22 mouse cellular contexts compared by ENCODE assay signal in genomic region chr10:68714302-68714701, GRCm38 (mm10). TPM values are rescaled to one million over a fixed set of nuclear protein-coding genes. Genes with fewer than 3 reads are reported as not detected.
"Had no signal": no experiment of that assay in that cellular context is flagged by ENCODE, and none has a peak within 500 bp of the region (broad histone marks: within the 10 kb centered on the region; RNA-seq: fewer than 3 reads in every experiment).

No protein-coding gene starts in this region.

- H3K4me3 ChIP-seq: liver, embryonic 13.5 days; liver, embryonic 15.5 days; lung, embryonic 15.5 days; megakaryocyte, embryonic 14.5 days; midbrain, embryonic 13.5 days; midbrain, embryonic 15.5 days; myocyte; neural tube, embryonic 13.5 days; neural tube, embryonic 15.5 days had no signal

- H3K4me1 ChIP-seq: liver, embryonic 13.5 days; liver, embryonic 15.5 days; lung, embryonic 15.5 days; midbrain, embryonic 13.5 days; midbrain, embryonic 15.5 days; neural tube, embryonic 13.5 days; neural tube, embryonic 15.5 days had no signal

- H3K4me2 ChIP-seq: liver, embryonic 13.5 days; liver, embryonic 15.5 days; lung, embryonic 15.5 days; midbrain, embryonic 11.5 days; midbrain, embryonic 13.5 days; midbrain, embryonic 15.5 days; neural tube, embryonic 13.5 days; neural tube, embryonic 15.5 days had no signal

- DNase-seq: liver, embryonic 13.5 days; liver, postnatal 0 days; lung, adult 2 months; lung, postnatal 10 days; lung, postnatal 4 days; retina, postnatal 1 day; right cerebral cortex, adult 18-20 months; right cerebral cortex, postnatal 25 days; right cerebral cortex, postnatal 4 days; spleen, adult 18-20 months; thymus, adult 18-20 months; thymus, postnatal 25 days; thymus, postnatal 4 days had no signal

- H3K27me3 ChIP-seq: liver, embryonic 13.5 days; liver, embryonic 15.5 days; lung, embryonic 15.5 days; megakaryocyte, embryonic 14.5 days; midbrain, embryonic 13.5 days; midbrain, embryonic 15.5 days; neural tube, embryonic 13.5 days; neural tube, embryonic 15.5 days had no signal

- ATAC-seq: liver, postnatal 0 days; midbrain, embryonic 13.5 days; midbrain, embryonic 15.5 days had no signal

- H3K9me3 ChIP-seq: liver, embryonic 13.5 days; liver, embryonic 15.5 days; lung, embryonic 15.5 days; midbrain, embryonic 13.5 days; midbrain, embryonic 15.5 days; neural tube, embryonic 15.5 days had no signal

- H3K9ac ChIP-seq: liver, embryonic 13.5 days; liver, embryonic 15.5 days; liver, postnatal 0 days; lung, embryonic 15.5 days; midbrain, embryonic 13.5 days; midbrain, embryonic 15.5 days; neural tube, embryonic 13.5 days; neural tube, embryonic 15.5 days had no signal

- H3K36me3 ChIP-seq: liver, embryonic 13.5 days; liver, embryonic 15.5 days; lung, embryonic 15.5 days; midbrain, embryonic 13.5 days; midbrain, embryonic 15.5 days; neural tube, embryonic 13.5 days; neural tube, embryonic 15.5 days had no signal

- H3K27ac ChIP-seq: liver, embryonic 13.5 days; liver, embryonic 15.5 days; lung, embryonic 15.5 days; midbrain, embryonic 13.5 days; midbrain, embryonic 15.5 days; neural tube, embryonic 13.5 days; neural tube, embryonic 15.5 days had no signal

RNA-seq across cellular contexts. Expression of gene Tmem26, which starts 9.1 kb away (rescaled TPM):
- polyA plus RNA-seq: myocyte had no signal
